Mouse (Mus musculus) thymus, postnatal 14 days (tissue): ENCODE data around the gene Vmn1r178.
"Not testable (repeated sequence)": the region's sequence is repeated elsewhere in the genome, so short reads cannot be mapped to it uniquely, and the experiment has no call there.

ENCODE experiments used
- DNase-seq: peaks from one replicate; pipeline ENCODE4 v3.0.0; 2021

Vmn1r178 gene

GRCm38 (mm10) chr7:23891709-23892108 is at the start of gene Vmn1r178:
Gene Vmn1r178, plus strand, starts transcription at chr7:23892009.
- no peak for DNase-seq

DNA sequence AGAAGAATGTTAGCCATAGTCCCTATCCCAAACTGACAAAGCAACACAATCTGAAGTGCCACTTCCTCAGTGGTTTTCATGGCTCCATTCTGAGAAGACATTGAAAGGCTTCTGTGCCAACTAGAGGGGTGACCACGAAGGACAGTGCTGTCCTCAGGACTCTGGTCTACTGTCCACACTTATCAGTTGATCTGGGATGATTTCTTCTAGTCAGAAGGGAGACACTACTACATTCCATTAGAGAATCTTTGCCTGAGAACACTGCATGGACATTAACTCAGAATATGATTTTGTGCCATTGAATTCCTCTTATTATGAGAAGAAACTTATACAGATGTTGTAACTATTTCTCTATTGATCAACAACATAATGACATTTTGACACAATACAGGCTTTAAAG is 25.5 kb upstream of the Vmn1r178 start, which contains the start of gene Vmn1r177:
Gene Vmn1r177, minus strand, starts transcription at position 101 of the 400 bp plus-strand sequence.
- not testable (repeated sequence) for DNase-seq

DNA sequence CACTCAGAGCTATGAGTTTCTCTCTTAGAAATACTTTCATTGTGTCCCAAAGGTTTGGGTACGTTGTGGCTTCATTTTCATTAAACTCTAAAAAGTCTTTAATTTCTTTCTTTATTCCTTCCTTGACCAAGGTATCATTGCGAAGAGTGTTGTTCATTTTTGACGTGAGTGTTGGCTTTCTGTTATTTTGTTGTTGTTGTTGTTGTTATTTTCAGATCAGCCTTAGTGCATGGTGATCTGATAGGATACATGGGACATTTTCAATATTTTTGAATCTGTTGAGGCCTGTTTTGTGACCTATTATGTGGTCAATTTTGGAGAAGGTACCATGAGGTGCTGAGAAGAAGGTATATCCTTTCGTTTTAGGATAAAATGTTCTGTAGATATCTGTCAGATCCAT is 14.9 kb upstream of the Vmn1r178 start:
- DNase-seq, result not testable (repeated sequence)

DNA sequence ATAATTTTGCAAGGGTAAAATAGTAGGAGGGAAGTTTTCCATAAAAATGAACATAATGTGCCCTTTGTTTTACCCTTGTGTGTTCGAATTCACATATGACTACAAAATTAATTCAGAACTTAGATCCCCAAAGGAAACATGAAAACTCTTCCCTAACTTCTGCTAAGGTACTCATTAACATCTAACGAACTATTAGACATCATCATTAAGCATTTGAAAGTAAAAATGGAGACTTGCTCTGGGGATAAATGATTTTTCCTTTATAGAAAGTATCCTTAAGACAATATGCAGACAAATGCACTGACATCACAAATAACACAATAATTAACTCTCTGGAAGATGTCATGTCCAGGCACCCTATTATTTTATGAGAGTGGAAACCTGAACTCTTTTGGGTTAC is 34.9 kb downstream of the Vmn1r178 start, which contains the start of gene Vmn1r179:
Gene Vmn1r179, plus strand, starts transcription at position 301 of the 400 bp plus-strand sequence.
- DNase-seq, result no peak
